Mouse (Mus musculus): ENCODE measurements around the gene Ndufs1.

- no peak for TF ChIP-seq CTCF (IDR thresholded peaks at IDR 0.05; ENCODE audit: borderline replicate concordance, insufficient read depth, low read length)
- TF ChIP-seq POLR2A (IDR thresholded peaks at IDR 0.05; ENCODE audit: low read depth, low read length): no peak
Observed at GRCm38 (mm10) chr1:63119675-63120074, 57.0 kb downstream of the Ndufs1 start.
